Mouse (Mus musculus) heart, adult 2 months (tissue): ENCODE measurements around the gene Gyg.

ENCODE experiments used
- CTCF ChIP-seq: fragments of 200-600 bp; IDR thresholded peaks from 2 replicates; pipeline ENCODE4 v1.8.1; 2022; ENCODE audit warnings: antibody characterized with exemption, mild to moderate bottlenecking, moderate library complexity
- EP300 ChIP-seq: fragments of 200-500 bp; IDR thresholded peaks from 2 replicates; pipeline ENCODE4 v1.6.1; 2011; ENCODE audit warnings: low read depth, low read length, control low read depth; ENCODE audit not compliant: insufficient read depth

DNA sequence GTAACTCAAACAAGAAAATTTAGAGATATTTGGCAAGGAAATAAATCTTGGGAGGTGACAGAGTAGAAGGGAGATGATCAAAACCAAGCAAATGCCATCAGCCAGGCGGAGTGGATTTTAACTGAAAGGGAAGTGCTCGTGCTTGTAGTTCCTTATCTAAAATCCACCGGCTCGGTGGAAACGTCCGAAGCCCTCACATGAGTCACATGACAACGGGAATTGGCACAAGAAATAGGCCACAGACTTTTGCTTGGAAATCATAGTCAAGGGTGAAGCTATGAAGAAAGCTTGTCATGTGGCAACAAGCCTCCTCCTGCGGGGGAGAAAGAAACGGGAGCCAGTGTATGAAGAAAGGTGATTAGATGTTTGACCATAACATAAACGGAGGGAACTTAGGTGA is 42.8 kb upstream of the Gyg start:
- TF ChIP-seq CTCF (no peak), EP300 (no peak)
